Mouse (Mus musculus) embryonic facial prominence, embryonic 15.5 days (tissue): ENCODE results near the gene Nos1ap. TPM values are rescaled to one million over a fixed set of nuclear protein-coding genes. Genes with fewer than 3 reads are reported as not detected.

Experiments
- ATAC-seq: fragments of 200-750 bp; cut with Nextera tagmentation; 2 replicates; pipeline ENCODE4 v1.8.0; 2017; ENCODE audit warnings: low read depth, moderate TSS enrichment; ENCODE audit not compliant: insufficient number of reproducible peaks, low FRiP score, low TSS enrichment
- H3K27ac ChIP-seq: fragments of 300-500 bp; sonication (generic); replicated peaks from 2 replicates; pipeline ENCODE4 v1.5.1; 2015; ENCODE audit warnings: mild to moderate bottlenecking, inconsistent platforms
- H3K27me3 ChIP-seq: fragments of 300-500 bp; sonication (generic); 2 replicates; pipeline ENCODE4 v1.6.1; 2015; ENCODE audit warnings: inconsistent platforms
- H3K36me3 ChIP-seq: fragments of 300-500 bp; sonication (generic); 2 replicates; pipeline ENCODE4 v1.6.1; 2015; ENCODE audit warnings: mild to moderate bottlenecking, inconsistent platforms
- H3K4me1 ChIP-seq: fragments of 300-500 bp; sonication (generic); 2 replicates; pipeline ENCODE4 v1.6.1; 2015; ENCODE audit warnings: inconsistent platforms
- H3K4me2 ChIP-seq: fragments of 300-500 bp; sonication (generic); replicated peaks from 2 replicates; pipeline ENCODE4 v1.6.1; 2015; ENCODE audit warnings: mild to moderate bottlenecking, inconsistent platforms
- H3K4me3 ChIP-seq: fragments of 300-500 bp; sonication (generic); replicated peaks from 2 replicates; pipeline ENCODE4 v1.5.1; 2015; ENCODE audit warnings: mild to moderate bottlenecking, inconsistent platforms
- H3K9ac ChIP-seq: fragments of 300-500 bp; sonication (generic); 2 replicates; pipeline ENCODE4 v1.6.1; 2015; ENCODE audit warnings: inconsistent platforms
- H3K9me3 ChIP-seq: fragments of 300-500 bp; sonication (generic); replicated peaks from 2 replicates; pipeline ENCODE4 v1.6.1; 2016; ENCODE audit warnings: inconsistent platforms
- WGBS: fragments of 180-500 bp; shearing (Covaris S2); methylation state at CpG from one replicate; pipeline ENCODE4 v1.1.7; 2015; 5-methylcytosine and 5-hydroxymethylcytosine counted together
- polyA plus RNA-seq: library from polyadenylated mRNA; unstranded; fragments of >200 nt; fragmentation: Nextera tagmentation; extraction: Ambion mirVana; gene quantifications from 2 replicates; pipeline ENCODE4 v1.2.1, GENCODE M21; 2015

The Nos1ap gene
- polyA plus RNA-seq, 1 experiment from 2014 or later: 13.1 TPM

GRCm38 (mm10) chr1:170373750-170374149, 215.9 kb downstream of the Nos1ap start:
- Histone ChIP-seq H3K4me3 (no peak overlapping the region), H3K9ac (no peak overlapping the region), H3K4me1 (no peaks in the 10 kb centered on the region), H3K27me3 (no peaks in the 10 kb centered on the region), H3K9me3 (no peaks in the 10 kb centered on the region), H3K27ac (no peak overlapping the region), H3K36me3 (no peaks in the 10 kb centered on the region), H3K4me2 (no peak overlapping the region)
- 82% methylated on average over 2 of the region's 2 CpGs for WGBS
- no peak for ATAC-seq

DNA sequence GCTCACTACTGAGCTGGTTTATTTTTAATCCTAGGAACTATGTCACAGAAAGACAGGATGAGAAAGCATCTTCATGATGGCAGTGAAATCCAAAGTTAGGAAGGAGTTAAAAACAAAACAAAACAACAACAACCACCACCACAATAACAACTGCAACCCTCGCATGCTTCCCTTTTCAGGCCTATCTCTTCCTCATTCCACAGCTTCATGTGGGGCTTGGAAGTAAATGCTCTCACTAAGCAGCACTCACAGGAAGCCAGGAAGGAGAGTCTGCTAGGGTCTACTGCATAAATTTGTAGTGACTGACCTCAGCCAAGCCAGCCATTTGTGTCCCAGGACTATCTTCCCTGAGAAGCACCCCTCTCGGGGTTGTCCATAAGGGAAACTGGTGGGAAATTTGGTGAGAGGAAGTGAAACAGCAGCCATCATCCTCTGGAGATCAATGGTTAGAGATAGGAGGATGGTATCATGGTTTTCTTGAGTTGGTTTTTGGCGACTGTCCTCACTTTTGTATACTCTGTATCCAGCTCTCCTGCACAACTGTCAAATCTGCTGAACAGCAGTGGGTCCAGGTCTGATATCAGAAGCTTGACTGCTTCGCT, 218.4 kb downstream of the Nos1ap start:
- no peaks in the 10 kb centered on the region for H3K9me3 ChIP-seq
- no peak for ATAC-seq
- H3K9ac ChIP-seq: no peak overlapping the region
- 77% methylated on average over 4 of the region's 4 CpGs for WGBS
- H3K4me3 ChIP-seq: no peak overlapping the region
- H3K36me3 ChIP-seq: no peaks in the 10 kb centered on the region
- no peaks in the 10 kb centered on the region for H3K27me3 ChIP-seq
- H3K4me2 ChIP-seq: no peak overlapping the region
- no peaks in the 10 kb centered on the region for H3K4me1 ChIP-seq
- H3K27ac ChIP-seq: no peak overlapping the region

DNA sequence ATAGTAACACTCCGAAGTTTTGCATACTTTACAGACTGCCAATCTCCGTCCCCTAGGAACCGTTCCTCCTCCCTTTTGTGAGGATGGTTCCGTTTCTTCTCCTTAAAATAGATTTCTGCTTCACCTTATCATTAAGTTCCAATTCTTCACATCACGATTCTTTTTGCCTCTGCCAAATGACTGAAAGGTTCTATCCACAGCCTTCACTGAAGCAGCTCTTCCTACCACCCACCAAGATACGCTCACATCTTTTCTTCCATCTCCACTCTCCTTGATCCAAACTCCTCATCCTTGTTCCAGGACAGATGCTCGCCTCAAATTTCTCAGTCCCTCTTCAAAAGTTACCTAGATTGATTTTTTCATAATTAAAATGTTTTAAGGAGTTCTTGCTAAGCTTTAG, 220.8 kb downstream of the Nos1ap start:
- ATAC-seq: no peak
- Histone ChIP-seq H3K9ac (no peak overlapping the region), H3K4me2 (no peak overlapping the region), H3K27ac (no peak overlapping the region), H3K27me3 (no peaks in the 10 kb centered on the region), H3K9me3 (no peaks in the 10 kb centered on the region), H3K4me3 (no peak overlapping the region), H3K4me1 (no peaks in the 10 kb centered on the region), H3K36me3 (no peaks in the 10 kb centered on the region)
- WGBS: 79% methylated on average over 7 of the region's 7 CpGs

- Histone ChIP-seq H3K4me1 (no peaks in the 10 kb centered on the region), H3K9ac (no peak overlapping the region), H3K4me2 (no peak overlapping the region), H3K27ac (no peak overlapping the region), H3K4me3 (no peak overlapping the region), H3K9me3 (no peaks in the 10 kb centered on the region), H3K36me3 (no peaks in the 10 kb centered on the region), H3K27me3 (no peaks in the 10 kb centered on the region)
- WGBS: 61% methylated on average over 7 of the region's 7 CpGs
- no peak for ATAC-seq
Observed at GRCm38 (mm10) chr1:170366981-170367700, 222.5 kb downstream of the Nos1ap start.

DNA sequence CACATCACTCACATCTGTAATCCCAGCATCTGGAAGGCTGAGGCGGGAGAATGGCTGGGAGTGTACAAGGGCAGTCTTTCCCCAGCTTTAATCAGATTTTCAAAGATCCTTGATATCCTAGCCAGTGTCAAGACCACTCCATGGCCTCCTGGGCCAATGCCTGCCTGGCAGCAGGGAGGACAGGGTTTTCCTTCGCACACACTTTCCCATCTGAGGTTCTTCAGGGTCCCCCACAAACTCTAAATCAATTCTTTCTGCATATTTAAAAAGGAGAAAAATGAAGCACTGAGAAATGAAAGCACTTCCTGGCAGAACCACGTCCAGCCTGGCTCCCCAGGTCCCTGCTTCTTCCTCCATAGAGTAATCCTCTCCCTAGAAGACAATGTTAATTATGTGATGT, 225.9 kb downstream of the Nos1ap start:
- Histone ChIP-seq H3K36me3 (no peaks in the 10 kb centered on the region), H3K4me1 (no peaks in the 10 kb centered on the region)
- WGBS: 77% methylated on average over 3 of the region's 3 CpGs

GRCm38 (mm10) chr1:170360183-170360915, 229.3 kb downstream of the Nos1ap start:
- Histone ChIP-seq H3K4me2 (no peak overlapping the region), H3K27me3 (no peaks in the 10 kb centered on the region), H3K9me3 (no peaks in the 10 kb centered on the region), H3K36me3 (no peaks in the 10 kb centered on the region), H3K9ac (no peak overlapping the region), H3K4me1 (no peaks in the 10 kb centered on the region), H3K4me3 (no peak overlapping the region), H3K27ac (no peak overlapping the region)
- 52% methylated on average over 10 of the region's 10 CpGs for WGBS
- no peak for ATAC-seq

More for the DNA sequence above, 225.9 kb downstream of the Nos1ap start:
- Histone ChIP-seq H3K4me2 (no peak overlapping the region), H3K9ac (no peak overlapping the region), H3K27me3 (no peaks in the 10 kb centered on the region), H3K4me3 (no peak overlapping the region), H3K9me3 (no peaks in the 10 kb centered on the region), H3K27ac (no peak overlapping the region)
- ATAC-seq: no peak

- no peak overlapping the region for H3K9ac ChIP-seq
- H3K4me1 ChIP-seq: 0 out of 2 replicates have a peak, but pooled peaks cover 3% of the 10 kb centered on the region
- H3K27me3 ChIP-seq: no peaks in the 10 kb centered on the region
- no peak for ATAC-seq
- no peaks in the 10 kb centered on the region for H3K9me3 ChIP-seq
- no peaks in the 10 kb centered on the region for H3K36me3 ChIP-seq
- no peak overlapping the region for H3K4me3 ChIP-seq
- no peak overlapping the region for H3K27ac ChIP-seq
- 67% methylated on average over 3 of the region's 3 CpGs for WGBS
- no peak overlapping the region for H3K4me2 ChIP-seq
Observed at GRCm38 (mm10) chr1:170353335-170353734, 236.3 kb downstream of the Nos1ap start.

GRCm38 (mm10) chr1:170351080-170351479, 238.6 kb downstream of the Nos1ap start:
- H3K27me3 ChIP-seq: no peaks in the 10 kb centered on the region
- H3K9me3 ChIP-seq: no peaks in the 10 kb centered on the region
- H3K4me2 ChIP-seq: no peak overlapping the region
- ATAC-seq: no peak
- H3K36me3 ChIP-seq: no peaks in the 10 kb centered on the region
- no peak overlapping the region for H3K4me3 ChIP-seq
- 0 out of 2 replicates have a peak, but pooled peaks cover 3% of the 10 kb centered on the region for H3K4me1 ChIP-seq
- no peak overlapping the region for H3K27ac ChIP-seq
- H3K9ac ChIP-seq: no peak overlapping the region

- Histone ChIP-seq H3K36me3 (no peaks in the 10 kb centered on the region), H3K4me3 (no peak overlapping the region), H3K4me2 (no peak overlapping the region), H3K27me3 (no peaks in the 10 kb centered on the region), H3K9me3 (no peaks in the 10 kb centered on the region), H3K9ac (no peak overlapping the region), H3K27ac (no peak overlapping the region), H3K4me1 (0 out of 2 replicates have a peak, but pooled peaks cover 3% of the 10 kb centered on the region)
- no peak for ATAC-seq
- 66% methylated on average over 3 of the region's 3 CpGs for WGBS
Observed at GRCm38 (mm10) chr1:170346266-170346665, 243.4 kb downstream of the Nos1ap start.

DNA sequence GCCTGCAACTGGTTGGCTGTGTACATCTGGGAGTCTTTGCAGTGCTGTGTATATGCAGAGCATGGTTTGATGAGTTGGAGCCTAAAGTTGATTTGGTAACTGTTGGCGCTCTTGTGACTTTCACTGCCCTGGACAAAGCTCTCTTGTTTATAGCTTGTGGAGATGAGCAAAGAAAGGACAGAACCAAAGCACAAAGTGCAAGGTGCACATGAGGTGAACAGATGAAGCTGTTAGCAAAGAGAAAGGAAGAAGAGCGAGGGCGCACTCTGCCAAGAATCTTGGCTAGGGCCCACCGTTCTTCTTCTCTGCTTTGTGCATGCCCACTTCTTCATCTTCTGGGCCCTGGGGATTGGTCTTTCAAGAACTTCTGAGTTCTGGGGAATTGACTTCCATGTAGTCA, 245.8 kb downstream of the Nos1ap start:
- Histone ChIP-seq H3K4me2 (no peak overlapping the region), H3K9me3 (no peaks in the 10 kb centered on the region), H3K36me3 (no peaks in the 10 kb centered on the region), H3K4me1 (no peaks in the 10 kb centered on the region), H3K9ac (no peak overlapping the region), H3K27me3 (no peaks in the 10 kb centered on the region), H3K27ac (no peak overlapping the region), H3K4me3 (no peak overlapping the region)
- ATAC-seq: no peak
- WGBS: 88% methylated on average over 4 of the region's 4 CpGs

GRCm38 (mm10) chr1:170343081-170343480, 246.6 kb downstream of the Nos1ap start:
- Histone ChIP-seq H3K27ac (no peak overlapping the region), H3K9ac (no peak overlapping the region), H3K4me3 (no peak overlapping the region), H3K27me3 (no peaks in the 10 kb centered on the region), H3K36me3 (no peaks in the 10 kb centered on the region), H3K4me2 (no peak overlapping the region), H3K4me1 (no peaks in the 10 kb centered on the region), H3K9me3 (no peaks in the 10 kb centered on the region)
- 57% methylated on average over 8 of the region's 8 CpGs for WGBS
- ATAC-seq: no peak
